Comparison of ENCODE assay signal across 7 mouse cellular contexts in the genomic region with DNA sequence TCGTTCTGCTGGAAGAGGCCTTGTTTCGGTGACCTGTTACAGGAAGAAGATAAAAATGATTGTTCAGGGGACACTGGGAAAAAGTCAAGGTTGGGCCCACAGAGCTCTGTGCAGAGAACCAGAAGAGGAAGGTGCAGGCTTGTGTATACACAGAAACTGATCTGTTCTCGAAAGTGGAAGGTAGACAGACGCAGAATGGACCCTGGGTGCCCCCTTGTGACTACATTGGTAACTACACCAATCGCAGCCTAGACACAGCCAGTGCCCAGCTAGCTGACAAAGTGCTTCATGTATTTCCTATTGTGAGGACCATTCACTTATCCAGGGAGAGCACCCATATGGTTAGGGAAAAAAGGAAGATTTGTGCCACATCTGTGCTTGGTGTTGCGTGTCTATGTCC. TPM values are rescaled to one million over a fixed set of nuclear protein-coding genes. Genes with fewer than 3 reads are reported as not detected.
A peak's percentile ranks its signal among the peaks of the same experiment; 100 is the strongest.
DNase-seq lines count a peak whose midpoint lies in the region; ATAC-seq and TF ChIP-seq lines count a peak whose summit lies in the region.

No protein-coding gene starts in this region.

- no peaks in the 10 kb centered on the region for H3K36me3 ChIP-seq in intestine, postnatal 0 days (ENCODE audit: control insufficient read depth, insufficient read depth)
- H3K36me3 ChIP-seq in midbrain, embryonic 13.5 days: no peaks in the 10 kb centered on the region
- H3K36me3 ChIP-seq in small intestine, adult 2 months (ENCODE audit: control insufficient read depth, insufficient read depth, low read length): no peaks in the 10 kb centered on the region

- no peak overlapping the region for H3K27ac ChIP-seq in intestine, postnatal 0 days (ENCODE audit: low read depth, low read length)
- no peak overlapping the region for H3K27ac ChIP-seq in midbrain, embryonic 13.5 days
- H3K27ac ChIP-seq in small intestine, adult 2 months (ENCODE audit: insufficient read depth, low read depth, low read length): no peak overlapping the region

- ATAC-seq in intestine, postnatal 0 days: peak; percentile 57
- ATAC-seq in midbrain, embryonic 13.5 days: peak; percentile 81

- H3K4me2 ChIP-seq in intestine, postnatal 0 days (replicated peaks; ENCODE audit: low read depth): no peak overlapping the region
- no peak overlapping the region for H3K4me2 ChIP-seq in midbrain, embryonic 13.5 days (replicated peaks)

- no peaks in the 10 kb centered on the region for H3K9me3 ChIP-seq in intestine, postnatal 0 days (ENCODE audit: control insufficient read depth)
- H3K9me3 ChIP-seq in midbrain, embryonic 13.5 days: no peaks in the 10 kb centered on the region

- TF ChIP-seq POLR2A in small intestine, adult 2 months (IDR thresholded peaks at IDR 0.05; ENCODE audit: low read depth, low read length): no peak

- H3K9ac ChIP-seq in intestine, postnatal 0 days (ENCODE audit: low read depth, low read length): no peak overlapping the region
- no peak overlapping the region for H3K9ac ChIP-seq in midbrain, embryonic 13.5 days (replicated peaks)

- H3K27me3 ChIP-seq in intestine, postnatal 0 days (replicated peaks; ENCODE audit: control insufficient read depth, insufficient read depth, low read length): no peaks in the 10 kb centered on the region
- peaks cover 23% of the 10 kb centered on the region for H3K27me3 ChIP-seq in midbrain, embryonic 13.5 days
- H3K27me3 ChIP-seq in small intestine, adult 2 months (ENCODE audit: control insufficient read depth, insufficient read depth, low read length): no peaks in the 10 kb centered on the region

- WGBS in intestine, postnatal 0 days: 14% methylated on average over 6 of the region's 6 CpGs
- 31% methylated on average over 6 of the region's 6 CpGs for WGBS in midbrain, embryonic 13.5 days
- WGBS in small intestine, adult 2 months: 11% methylated on average over 6 of the region's 6 CpGs

- intact Hi-C loops in left cerebral cortex, postnatal 25 days (cut with DNase I): loop anchor here (2.0 to 5.0 kb wide), 4 partner anchors 31 to 645 kb away; no protein-coding TSS in a partner anchor

- peak; percentile 86 for DNase-seq in adipocyte (ENCODE audit: low spot score)
- peak; percentile 80 to 86 for DNase-seq in cerebellum, postnatal 4 days (ENCODE audit: low spot score in 2 of 2)
- DNase-seq in gastrocnemius, adult 18-20 months (ENCODE audit: low spot score): peak; percentile 81
- DNase-seq in left cerebral cortex, postnatal 25 days (ENCODE audit: low spot score in 2 of 2): peak; percentile 86 to 90

- peak; percentile 97 for TF ChIP-seq CTCF in intestine, postnatal 0 days (IDR thresholded peaks at IDR 0.05; ENCODE audit: low read depth)
- TF ChIP-seq CTCF in small intestine, adult 2 months (IDR thresholded peaks at IDR 0.05; ENCODE audit: extremely low read depth, insufficient read length, insufficient replicate concordance, low read depth, low read length): peak; percentile 70; the same call in 1 of the 2 replicates

- no peaks in the 10 kb centered on the region for H3K4me1 ChIP-seq in intestine, postnatal 0 days (replicated peaks; ENCODE audit: control insufficient read depth, insufficient read depth, low read length)
- H3K4me1 ChIP-seq in midbrain, embryonic 13.5 days (replicated peaks): no peaks in the 10 kb centered on the region
- no peaks in the 10 kb centered on the region for H3K4me1 ChIP-seq in small intestine, adult 2 months (ENCODE audit: control insufficient read depth, insufficient read depth, insufficient read length, low read length)

- no peak overlapping the region for H3K4me3 ChIP-seq in intestine, postnatal 0 days (ENCODE audit: low read depth, low read length)
- no peak overlapping the region for H3K4me3 ChIP-seq in midbrain, embryonic 13.5 days (replicated peaks)
- no peak overlapping the region for H3K4me3 ChIP-seq in small intestine, adult 2 months (ENCODE audit: low read depth, low read length)

RNA-seq across cellular contexts. Expression of a gene that starts 21.6 kb away (rescaled TPM):
- not detected for total RNA-seq in gastrocnemius, adult 18-20 months (2021)
- polyA plus RNA-seq in intestine, postnatal 0 days (2015; fragmentation: Nextera tagmentation; extraction: Ambion mirVana): not detected in 2 replicates
- total RNA-seq in left cerebral cortex, postnatal 25 days (2021): not detected
- polyA plus RNA-seq in midbrain, embryonic 13.5 days (2015; fragmentation: Nextera tagmentation; extraction: Ambion mirVana): not detected in 2 replicates
- polyA plus RNA-seq in small intestine, adult 2 months (2012; rRNA removed): not detected in 2 replicates

RNA-seq across cellular contexts. Expression of a gene that starts 38.7 kb away (rescaled TPM):
- total RNA-seq in gastrocnemius, adult 18-20 months (2021): under 1 TPM in 1 of 2 experiments, not detected in 1; 0.24 TPM
- polyA plus RNA-seq in intestine, postnatal 0 days (2015; fragmentation: Nextera tagmentation; extraction: Ambion mirVana): 0.50 TPM in 1 of 2 replicates, not detected in the other
- under 1 TPM; 0.48 to 0.57 TPM for total RNA-seq in left cerebral cortex, postnatal 25 days (2021)
- 0.41 and 0.50 TPM in 2 replicates for polyA plus RNA-seq in midbrain, embryonic 13.5 days (2015; fragmentation: Nextera tagmentation; extraction: Ambion mirVana)
- 0.06 and 0.16 TPM in 2 replicates for polyA plus RNA-seq in small intestine, adult 2 months (2012; rRNA removed)

RNA-seq across cellular contexts. Expression of a gene that starts 39.6 kb away (rescaled TPM):
- 10 to 100 TPM; 16.9 to 17.1 TPM for total RNA-seq in gastrocnemius, adult 18-20 months (2021)
- 322 and 356 TPM in 2 replicates for polyA plus RNA-seq in intestine, postnatal 0 days (2015; fragmentation: Nextera tagmentation; extraction: Ambion mirVana)
- total RNA-seq in left cerebral cortex, postnatal 25 days (2021): 10 to 100 TPM; 81.5 to 91.3 TPM
- 163 TPM in 2 replicates for polyA plus RNA-seq in midbrain, embryonic 13.5 days (2015; fragmentation: Nextera tagmentation; extraction: Ambion mirVana)
- 20.1 and 43.1 TPM in 2 replicates for polyA plus RNA-seq in small intestine, adult 2 months (2012; rRNA removed)

RNA-seq across cellular contexts. Expression of a gene that starts 52.6 kb away (rescaled TPM):
- total RNA-seq in gastrocnemius, adult 18-20 months (2021): not detected
- polyA plus RNA-seq in intestine, postnatal 0 days (2015; fragmentation: Nextera tagmentation; extraction: Ambion mirVana): 2.4 and 3.3 TPM in 2 replicates
- under 1 TPM; 0.41 to 0.60 TPM for total RNA-seq in left cerebral cortex, postnatal 25 days (2021)
- polyA plus RNA-seq in midbrain, embryonic 13.5 days (2015; fragmentation: Nextera tagmentation; extraction: Ambion mirVana): 4.7 and 5.7 TPM in 2 replicates
- 0.29 and 0.98 TPM in 2 replicates for polyA plus RNA-seq in small intestine, adult 2 months (2012; rRNA removed)
